Mouse (Mus musculus) olfactory bulb, adult 2 months (tissue): ENCODE results near the gene Ckap4.

Experiments used
- CTCF ChIP-seq: fragments of 200-500 bp; IDR thresholded peaks from 2 replicates; pipeline ENCODE4 v1.5.1; 2012; ENCODE audit warnings: low read depth, mild to moderate bottlenecking, low read length, moderate library complexity; ENCODE audit not compliant: insufficient read depth
- POLR2A ChIP-seq: fragments of 200-500 bp; IDR thresholded peaks from 2 replicates; pipeline ENCODE4 v1.6.1; 2012; ENCODE audit warnings: mild to moderate bottlenecking, low read depth, low read length, moderate library complexity; ENCODE audit not compliant: insufficient read depth

DNA sequence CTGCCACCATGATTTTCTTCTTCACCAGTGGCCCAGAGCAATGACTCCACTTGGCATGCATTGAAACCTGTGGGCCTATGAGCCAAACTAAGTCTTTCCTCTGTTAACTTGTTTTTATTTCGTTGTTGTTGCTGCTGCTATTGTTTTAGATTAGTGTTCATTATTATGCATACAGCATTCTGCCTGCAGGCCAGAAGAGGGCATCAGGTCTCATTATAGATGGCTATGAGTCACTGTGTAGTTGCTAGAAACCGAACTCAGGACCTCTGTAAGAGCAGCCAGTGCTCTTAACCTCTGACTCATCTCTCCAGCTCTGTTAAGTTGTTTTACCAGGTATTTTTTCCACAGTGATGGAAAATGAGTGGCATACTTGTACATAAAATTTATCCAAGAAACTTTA lies 50.8 kb downstream of the Ckap4 start:
- TF ChIP-seq CTCF (no peak), POLR2A (no peak)
